Mouse (Mus musculus) heart, postnatal 0 days (tissue): ENCODE data around the gene Ncstn. TPM values are rescaled to one million over a fixed set of nuclear protein-coding genes. Genes with fewer than 3 reads are reported as not detected.
A peak's percentile ranks its signal among the peaks of the same experiment; 100 is the strongest.

Experiments used
- ATAC-seq: fragments of 200-750 bp; cut with Nextera tagmentation; 2 replicates; pipeline ENCODE4 v1.8.0; 2017; ENCODE audit warnings: low read depth, moderate number of reproducible peaks, moderate library complexity; ENCODE audit not compliant: insufficient read depth
- DNase-seq: peaks from one replicate; pipeline ENCODE4 v3.0.0-alpha.2; 2016; ENCODE audit warnings: low spot score
- H3K27ac ChIP-seq: fragments of 300-500 bp; sonication (generic); 2 replicates; pipeline ENCODE4 v1.5.1; 2014; ENCODE audit warnings: low read depth, mild to moderate bottlenecking
- H3K27me3 ChIP-seq: fragments of 300-500 bp; sonication (generic); 2 replicates; pipeline ENCODE4 v1.6.1; 2014; ENCODE audit warnings: low read length, mixed read lengths; ENCODE audit not compliant: control insufficient read depth, insufficient read depth
- H3K36me3 ChIP-seq: fragments of 300-500 bp; sonication (generic); replicated peaks from 2 replicates; pipeline ENCODE4 v1.6.1; 2014; ENCODE audit warnings: low read length, mixed read lengths; ENCODE audit not compliant: control insufficient read depth, insufficient read depth
- H3K4me1 ChIP-seq: fragments of 300-500 bp; sonication (generic); 2 replicates; pipeline ENCODE4 v1.6.1; 2014; ENCODE audit warnings: antibody characterized with exemption; ENCODE audit not compliant: control insufficient read depth, insufficient read depth
- H3K4me2 ChIP-seq: fragments of 300-500 bp; sonication (generic); 2 replicates; pipeline ENCODE4 v1.6.1; 2014; ENCODE audit warnings: low read depth, mild to moderate bottlenecking, low read length, moderate library complexity
- H3K4me3 ChIP-seq: fragments of 300-500 bp; sonication (generic); 2 replicates; pipeline ENCODE4 v1.5.1; 2014; ENCODE audit warnings: low read depth, low read length
- H3K9ac ChIP-seq: fragments of 300-500 bp; sonication (generic); replicated peaks from 2 replicates; pipeline ENCODE4 v1.6.1; 2014; ENCODE audit warnings: low read depth, low read length, mixed read lengths
- H3K9me3 ChIP-seq: fragments of 300-500 bp; sonication (generic); replicated peaks from 2 replicates; pipeline ENCODE4 v1.6.1; 2016; ENCODE audit warnings: low read length; ENCODE audit not compliant: control insufficient read depth
- CTCF ChIP-seq: IDR thresholded peaks from 2 replicates; pipeline ENCODE4 v1.5.1; 2016; ENCODE audit warnings: antibody characterized with exemption, control low read depth, low read depth
- EP300 ChIP-seq: IDR thresholded peaks from 2 replicates; pipeline ENCODE4 v1.6.1; 2016; ENCODE audit warnings: antibody characterized with exemption, low read depth
- WGBS: fragments of 180-500 bp; shearing (Covaris S2); extraction: QIAGEN DNeasy Blood & Tissue Kit; methylation state at CpG from one replicate; pipeline ENCODE4 v1.1.7; 2014; 5-methylcytosine and 5-hydroxymethylcytosine counted together
- polyA plus RNA-seq: library from polyadenylated mRNA; unstranded; fragments of >200 nt; fragmentation: Nextera tagmentation; extraction: Ambion mirVana; gene quantifications from 2 replicates; pipeline ENCODE4 v1.2.1, GENCODE M21; 2015
- total RNA-seq: library from RNA; depleted of rRNA; stranded (reverse); fragments of >200 nt; gene quantifications from 2 replicates; pipeline ENCODE4 v1.2.3, GENCODE M21; 2014; ENCODE audit warnings: low replicate concordance

Gene Ncstn
- total and polyA plus RNA-seq, 2 experiments from 2014 or later = 53.4 to 68.1 TPM

- Histone ChIP-seq H3K9me3 (no peaks in the 10 kb centered on the region), H3K27me3 (peaks cover 13% of the 10 kb centered on the region), H3K4me3 (peak overlapping the region; percentile 35), H3K4me1 (no peaks in the 10 kb centered on the region), H3K4me2 (peak overlapping the region; percentile 44), H3K9ac (0 out of 2 replicates have a peak overlapping the region, but pooled peaks have one; percentile 6), H3K36me3 (no peaks in the 10 kb centered on the region), H3K27ac (peak overlapping the region; percentile 43)
- TF ChIP-seq EP300 (no peak), CTCF (no peak)
- ATAC-seq (no peak), DNase-seq (no peak)
- 27% methylated on average over 6 of the region's 6 CpGs for WGBS
Observed at GRCm38 (mm10) chr1:172048241-172048734, 34.3 kb downstream of the Ncstn start.

GRCm38 (mm10) chr1:172046938-172047337 is 35.7 kb downstream of the Ncstn start:
- Histone ChIP-seq H3K4me3 (no peak overlapping the region), H3K4me1 (no peaks in the 10 kb centered on the region), H3K4me2 (no peak overlapping the region), H3K9ac (no peak overlapping the region), H3K27ac (no peak overlapping the region), H3K9me3 (no peaks in the 10 kb centered on the region), H3K36me3 (no peaks in the 10 kb centered on the region), H3K27me3 (0 out of 2 replicates have a peak, but pooled peaks cover 3% of the 10 kb centered on the region)
- ATAC-seq (peak; percentile 67), DNase-seq (peak; percentile 83)
- WGBS = 15% methylated on average over 5 of the region's 5 CpGs
- TF ChIP-seq CTCF (peak; percentile 75), EP300 (no peak)

GRCm38 (mm10) chr1:172046410-172046809 is 36.2 kb downstream of the Ncstn start:
- no peak for ATAC-seq
- 0 out of 2 replicates have a peak, but pooled peaks cover 3% of the 10 kb centered on the region for H3K27me3 ChIP-seq
- no peak for TF ChIP-seq EP300
- TF ChIP-seq CTCF = no peak
- no peak overlapping the region for H3K27ac ChIP-seq
- H3K9me3 ChIP-seq = no peaks in the 10 kb centered on the region
- no peaks in the 10 kb centered on the region for H3K36me3 ChIP-seq
- H3K4me2 ChIP-seq = no peak overlapping the region
- no peak for DNase-seq
- WGBS = 60% methylated on average over 8 of the region's 8 CpGs
- no peak overlapping the region for H3K4me3 ChIP-seq
- H3K4me1 ChIP-seq = no peaks in the 10 kb centered on the region
- H3K9ac ChIP-seq = no peak overlapping the region

- 85% methylated on average over 2 of the region's 2 CpGs for WGBS
- Histone ChIP-seq H3K27ac (no peak overlapping the region), H3K27me3 (no peaks in the 10 kb centered on the region), H3K4me2 (no peak overlapping the region), H3K4me1 (peaks cover 18% of the 10 kb centered on the region), H3K36me3 (no peaks in the 10 kb centered on the region), H3K4me3 (no peak overlapping the region), H3K9ac (no peak overlapping the region), H3K9me3 (no peaks in the 10 kb centered on the region)
- TF ChIP-seq CTCF (no peak), EP300 (no peak)
- ATAC-seq (no peak), DNase-seq (no peak)
Observed at GRCm38 (mm10) chr1:172029914-172030313, 52.7 kb downstream of the Ncstn start.

- WGBS = 76% methylated on average over 21 of the region's 21 CpGs
- Histone ChIP-seq H3K9ac (peak within 1 kb of the TSS; percentile 86), H3K4me2 (peak within 1 kb of the TSS; percentile 93), H3K27ac (peak within 1 kb of the TSS; percentile 68), H3K27me3 (no peaks in the 10 kb centered on the region), H3K9me3 (no peaks in the 10 kb centered on the region), H3K4me3 (peak within 1 kb of the TSS; percentile 90), H3K4me1 (peaks cover 25% of the 10 kb centered on the region), H3K36me3 (no peaks in the 10 kb centered on the region)
- DNase-seq (no peak), ATAC-seq (no peak)
- TF ChIP-seq CTCF (no peak), EP300 (no peak)
Observed at GRCm38 (mm10) chr1:172028394-172029275, 54.0 kb downstream of the Ncstn start, which contains the start of gene Vangl2. TSS of gene Vangl2 (minus strand) at chr1:172028444.
